Mouse (Mus musculus): ENCODE measurements around the gene Upk3b. TPM values are rescaled to one million over a fixed set of nuclear protein-coding genes. Genes with fewer than 3 reads are reported as not detected.
A peak's percentile ranks its signal among the peaks of the same experiment; 100 is the strongest.
"Not testable (repeated sequence)": the region's sequence is repeated elsewhere in the genome, so short reads cannot be mapped to it uniquely, and the experiment has no call there.

Upk3b gene
- total RNA-seq, 2 experiments from 2014 or later = 7.4 to 14.0 TPM

DNA sequence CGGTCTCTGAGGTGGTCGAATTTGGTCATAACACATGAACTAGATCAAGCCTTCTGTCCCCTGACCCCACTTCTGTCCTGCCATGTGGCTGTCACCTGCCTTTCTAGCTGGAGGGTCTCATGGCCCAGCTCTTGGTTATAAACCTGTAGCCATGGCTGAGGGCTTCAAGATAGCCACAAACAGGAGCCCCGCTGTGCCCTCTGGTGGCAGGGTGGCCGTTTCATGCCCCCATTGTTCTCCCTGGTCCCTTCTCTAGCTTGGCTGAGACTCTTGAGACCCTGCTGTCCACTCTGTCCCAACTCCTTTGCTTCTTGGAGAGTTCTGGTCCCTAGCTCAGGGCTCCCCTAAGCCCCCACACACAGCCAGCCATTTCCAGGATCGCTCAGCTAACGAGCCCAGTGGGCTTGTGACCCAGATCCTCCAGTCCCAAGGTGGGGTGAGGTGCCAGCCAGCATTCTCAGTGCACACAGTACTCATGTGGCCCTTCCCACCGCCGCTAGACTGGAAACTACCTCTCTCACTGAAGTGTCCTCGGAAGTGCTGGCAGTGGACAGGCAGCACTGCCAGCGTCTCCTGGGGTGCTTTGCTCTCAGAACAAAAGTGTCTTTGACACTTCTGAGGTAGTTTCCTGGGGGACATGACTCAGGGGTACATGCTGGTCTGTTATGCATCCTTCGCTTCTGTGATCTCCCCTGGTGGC, 10.5 kb upstream of the Upk3b start:
- DNase-seq (ENCODE audit: low spot score in 2 of 2) = no peak

DNA sequence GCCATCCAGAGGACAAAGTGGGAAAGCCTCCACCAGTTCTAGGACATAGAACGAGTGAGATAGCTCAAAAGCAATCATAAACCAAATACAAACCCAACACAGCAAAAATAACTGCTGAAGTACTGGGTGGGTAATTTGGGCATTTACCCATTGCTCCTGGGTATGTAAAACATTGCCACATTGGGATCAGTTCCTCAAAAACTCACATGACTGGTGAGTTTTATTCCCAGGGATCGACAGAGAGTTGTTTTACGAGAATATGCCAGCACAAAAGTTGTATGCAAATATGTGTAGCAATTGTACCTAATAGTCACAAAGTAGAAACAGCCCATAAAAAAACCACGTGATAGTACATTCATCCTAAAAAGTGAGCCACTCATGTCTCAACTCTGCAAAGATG, 3.4 kb upstream of the Upk3b start:
- DNase-seq (ENCODE audit: low spot score in 2 of 2) = no peak

DNA sequence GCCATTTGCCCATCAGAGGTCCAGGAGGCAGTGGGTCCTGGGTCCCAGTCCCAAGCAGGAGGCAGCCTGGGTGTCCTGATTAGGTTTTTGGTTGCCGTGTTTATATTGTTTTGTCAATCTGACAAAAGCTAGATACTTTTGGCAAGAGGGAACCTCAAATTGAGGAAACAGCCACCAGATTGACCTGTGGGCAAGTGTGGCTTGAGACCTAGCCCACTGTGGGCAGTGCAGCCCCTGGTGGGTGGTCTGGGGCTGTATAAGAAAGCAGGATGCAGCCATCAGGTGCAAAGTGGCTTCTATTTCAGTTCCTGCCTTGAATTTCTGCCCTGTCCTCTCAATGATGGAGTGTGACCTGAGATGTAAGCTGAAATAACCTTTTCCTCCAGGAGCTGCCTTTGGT, 3.0 kb upstream of the Upk3b start:
- DNase-seq (ENCODE audit: low spot score in 2 of 2) = no peak

DNA sequence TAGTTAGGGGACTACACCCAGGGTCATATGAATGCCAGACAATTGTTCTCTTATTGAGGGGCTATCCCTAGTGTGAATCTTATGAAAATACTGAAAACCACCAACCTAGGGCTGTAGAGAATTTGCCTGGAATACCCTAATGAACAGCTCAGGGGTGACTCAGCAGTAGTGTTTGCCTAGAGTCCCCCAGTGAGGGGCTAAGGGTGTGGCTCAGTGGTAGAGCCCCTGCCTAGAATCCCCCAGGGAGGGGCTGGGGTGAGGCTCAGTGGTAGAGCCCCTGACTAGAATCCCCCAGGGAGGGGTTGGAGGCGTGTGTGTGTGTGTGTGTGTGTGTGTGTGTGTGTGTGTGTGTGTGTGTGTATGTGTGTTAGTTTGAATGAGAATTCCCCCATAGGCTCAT, 1.6 kb upstream of the Upk3b start:
- no peak for DNase-seq (ENCODE audit: low spot score in 2 of 2)

DNA sequence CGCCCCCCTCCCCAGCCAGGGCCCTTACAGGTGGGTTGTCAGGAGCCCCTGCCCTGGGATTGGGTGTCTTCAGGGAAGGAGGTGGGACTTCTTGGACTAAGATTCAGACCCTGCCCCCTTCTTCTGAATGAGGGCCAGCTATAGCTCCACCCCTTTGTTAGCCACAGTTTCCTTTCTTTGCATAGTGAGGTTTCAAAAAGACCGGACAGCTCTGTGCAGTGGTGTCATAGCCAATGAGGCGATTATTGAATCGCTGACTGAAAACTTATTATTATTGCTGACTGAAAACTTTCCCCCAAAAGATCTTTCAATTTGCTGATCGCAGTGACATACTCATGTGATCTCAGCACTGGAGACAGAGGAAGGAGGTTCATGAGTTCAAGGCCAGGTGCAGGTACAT, 1.9 kb downstream of the Upk3b start:
- no peak for DNase-seq (ENCODE audit: low spot score in 2 of 2)

DNA sequence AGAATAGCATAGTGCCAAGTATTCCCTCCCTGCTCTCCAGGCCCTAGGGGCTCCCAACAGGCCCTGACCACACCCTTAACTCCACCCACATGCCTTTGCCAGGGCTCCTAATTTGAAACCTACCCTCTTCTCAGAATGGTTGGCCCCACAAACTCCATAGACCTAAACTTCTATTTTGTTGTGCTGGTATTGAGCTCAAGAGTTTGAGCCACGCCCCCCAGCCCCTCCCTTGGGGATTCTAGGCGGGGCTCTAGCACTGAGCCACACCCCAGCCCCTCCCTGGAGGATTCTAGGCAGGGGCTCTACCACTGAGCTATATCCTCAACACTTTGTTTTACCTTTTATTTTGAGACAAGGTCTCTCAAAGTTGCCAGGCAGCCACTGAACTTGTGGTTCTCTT, 3.0 kb downstream of the Upk3b start:
- DNase-seq (ENCODE audit: low spot score in 2 of 2) = no peak

DNA sequence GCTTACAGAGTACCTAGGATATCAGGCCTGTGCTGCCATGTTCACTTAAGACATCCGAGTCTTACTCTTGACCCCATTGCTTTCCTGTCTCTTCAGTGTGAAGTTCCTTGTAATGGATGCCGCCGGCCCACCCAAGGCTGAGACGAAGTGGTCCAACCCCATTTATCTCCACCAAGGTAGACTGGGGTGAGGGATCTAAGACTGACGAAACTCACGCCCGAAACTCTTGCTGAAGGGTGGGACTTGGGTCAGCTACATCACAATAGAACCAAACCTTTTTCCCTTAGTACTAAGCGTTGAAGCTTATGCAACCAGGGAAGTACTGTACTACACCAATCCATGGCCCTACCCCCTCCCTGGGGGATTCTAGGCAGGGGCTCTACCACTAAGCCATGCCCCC, 3.4 kb downstream of the Upk3b start:
- DNase-seq (ENCODE audit: low spot score in 2 of 2) = no peak

DNA sequence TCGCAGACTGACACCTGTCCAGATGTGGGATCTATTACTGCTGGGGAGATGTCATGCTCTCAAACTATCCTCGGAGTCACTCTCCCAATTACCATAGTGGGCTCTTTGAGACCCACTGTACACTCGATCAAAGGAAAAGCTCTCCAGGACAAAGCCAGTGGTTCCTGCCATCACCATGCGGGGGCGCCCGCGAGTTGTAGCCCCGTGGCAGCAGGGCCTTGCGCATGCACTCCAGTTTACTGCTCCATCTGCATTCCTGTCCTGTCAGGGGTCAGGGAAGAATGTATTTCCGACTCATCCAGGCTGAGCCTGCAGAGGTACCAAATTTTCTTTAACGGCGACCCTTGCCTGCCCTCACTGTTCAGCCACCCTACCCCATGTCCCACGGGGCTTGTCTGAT, 6.6 kb downstream of the Upk3b start:
- peak; percentile 18 to 37 for DNase-seq (ENCODE audit: low spot score in 2 of 2)

DNA sequence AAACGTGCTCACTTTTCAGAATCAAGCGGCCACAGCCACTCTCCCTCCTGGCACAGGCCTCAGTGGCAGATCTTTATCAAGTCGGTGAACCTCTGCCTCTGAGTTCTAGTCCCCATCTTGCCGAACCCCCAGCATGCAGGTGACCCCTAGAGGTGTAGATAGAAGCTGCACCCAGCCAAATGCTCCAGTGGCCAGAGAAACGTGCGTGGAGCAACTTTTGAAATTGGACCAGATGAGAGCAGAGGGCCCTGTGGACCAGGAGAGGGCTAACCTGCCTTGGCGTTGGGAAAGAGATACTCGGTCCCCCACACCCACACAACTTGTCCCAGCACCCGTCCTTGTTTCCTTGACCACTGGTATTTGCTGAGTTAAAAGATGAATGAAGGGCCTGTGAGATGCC, 7.1 kb downstream of the Upk3b start:
- DNase-seq (ENCODE audit: low spot score in 2 of 2) = no peak

DNA sequence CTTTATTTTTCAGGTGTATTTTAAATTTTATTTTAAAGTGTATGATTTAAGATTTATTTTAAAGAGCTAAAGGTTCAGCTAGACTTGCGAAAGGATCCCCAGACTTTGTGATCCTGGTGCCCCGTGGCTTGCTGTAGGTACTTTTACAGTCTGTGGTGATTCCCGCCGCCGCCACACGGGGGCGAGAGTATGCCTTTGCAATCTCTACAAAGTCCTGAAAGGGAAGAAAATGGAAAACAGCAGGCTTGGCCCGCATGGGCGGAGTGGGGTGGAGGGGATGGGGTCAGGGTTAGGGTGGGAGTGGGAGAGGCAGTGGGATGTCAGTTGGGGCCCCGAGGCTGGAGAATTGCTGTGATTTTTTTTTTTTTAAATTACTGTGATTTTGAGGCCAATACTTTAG, 7.7 kb downstream of the Upk3b start:
- DNase-seq (ENCODE audit: low spot score in 2 of 2) = peak; percentile 85 to 91

DNA sequence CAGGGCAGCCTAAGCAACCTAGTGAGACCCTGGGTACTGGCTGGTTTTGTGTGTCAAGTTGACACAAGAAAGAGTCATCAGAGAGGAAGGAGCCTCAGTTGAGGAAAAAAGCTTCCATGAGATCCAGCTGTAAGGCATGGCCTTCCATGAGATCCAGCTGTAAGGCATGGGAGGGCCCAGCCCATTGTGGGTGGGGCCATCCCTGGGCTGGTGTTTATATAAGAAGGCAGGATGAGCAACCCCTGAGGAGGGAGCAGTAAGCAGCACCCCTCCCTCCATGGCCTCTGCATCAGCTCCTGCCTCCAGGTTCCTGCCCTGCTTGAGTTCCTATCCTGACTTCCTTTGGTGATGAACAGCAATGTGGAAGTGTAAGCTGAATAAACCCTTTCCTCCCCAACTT, 10.2 kb downstream of the Upk3b start:
- DNase-seq (ENCODE audit: low spot score in 2 of 2) = not testable (repeated sequence)

DNA sequence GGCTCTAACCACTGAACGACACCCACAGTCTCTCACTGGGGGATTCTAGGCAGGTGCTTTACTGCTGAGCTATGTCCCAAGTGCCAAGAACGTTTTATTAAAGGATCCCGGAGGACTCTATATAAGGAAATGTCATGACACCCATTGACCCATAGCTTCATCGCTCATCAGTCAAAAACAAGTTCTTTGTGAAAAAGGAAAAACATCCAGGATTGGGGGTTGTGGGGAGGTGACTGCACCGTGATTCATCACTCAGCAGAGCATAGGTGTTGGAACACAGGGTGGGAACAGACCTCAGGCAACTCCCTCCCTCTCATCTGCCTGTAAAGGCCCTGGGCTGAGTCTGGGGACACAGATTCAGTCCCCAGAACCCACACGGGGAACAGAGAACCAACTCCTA, 11.6 kb downstream of the Upk3b start:
- DNase-seq (ENCODE audit: low spot score in 2 of 2) = peak in 1 of 2 experiments; percentile 16

DNA sequence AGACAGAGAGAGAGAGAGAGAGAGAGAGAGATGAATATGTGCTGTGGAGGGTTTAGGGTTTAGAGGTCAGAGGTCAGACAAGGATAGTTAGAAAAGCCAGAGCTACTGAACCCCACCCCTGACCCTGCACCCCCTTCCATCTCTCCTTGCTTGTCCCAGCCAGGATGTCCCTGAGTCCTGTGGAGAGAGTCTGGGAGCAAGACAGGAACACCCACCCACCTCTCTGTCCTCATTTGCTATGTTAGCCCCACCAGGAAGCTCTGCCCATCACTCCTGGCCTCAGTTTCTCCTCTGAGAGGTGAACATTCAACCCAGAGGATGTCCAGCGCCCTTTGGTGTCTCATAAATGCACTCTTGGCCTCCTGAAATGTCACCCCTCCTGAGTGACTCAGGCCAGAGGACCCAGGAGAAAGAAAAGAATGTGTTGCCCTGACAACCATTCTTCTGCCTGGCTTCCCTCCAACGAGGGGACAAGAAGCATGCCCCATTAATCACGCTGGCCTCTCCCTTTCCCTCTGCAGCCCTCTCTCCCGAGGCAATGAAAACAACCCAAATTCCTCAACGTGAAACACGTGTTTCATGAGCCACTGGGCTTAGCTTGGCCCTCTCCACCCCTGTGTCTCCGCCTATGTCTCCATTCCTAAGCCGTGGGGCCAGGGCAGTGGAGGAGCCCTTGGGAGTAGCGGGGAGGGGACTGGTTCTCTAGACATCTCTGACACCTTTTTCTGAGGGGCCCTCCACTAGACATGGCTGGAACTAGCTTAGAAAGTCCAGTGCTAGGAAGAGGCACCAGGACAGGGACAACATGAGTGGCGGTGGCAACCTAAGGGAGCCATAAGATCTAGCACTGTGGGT, 13.2 kb downstream of the Upk3b start:
- DNase-seq (ENCODE audit: low spot score in 2 of 2) = peak; percentile 40 to 49

DNA sequence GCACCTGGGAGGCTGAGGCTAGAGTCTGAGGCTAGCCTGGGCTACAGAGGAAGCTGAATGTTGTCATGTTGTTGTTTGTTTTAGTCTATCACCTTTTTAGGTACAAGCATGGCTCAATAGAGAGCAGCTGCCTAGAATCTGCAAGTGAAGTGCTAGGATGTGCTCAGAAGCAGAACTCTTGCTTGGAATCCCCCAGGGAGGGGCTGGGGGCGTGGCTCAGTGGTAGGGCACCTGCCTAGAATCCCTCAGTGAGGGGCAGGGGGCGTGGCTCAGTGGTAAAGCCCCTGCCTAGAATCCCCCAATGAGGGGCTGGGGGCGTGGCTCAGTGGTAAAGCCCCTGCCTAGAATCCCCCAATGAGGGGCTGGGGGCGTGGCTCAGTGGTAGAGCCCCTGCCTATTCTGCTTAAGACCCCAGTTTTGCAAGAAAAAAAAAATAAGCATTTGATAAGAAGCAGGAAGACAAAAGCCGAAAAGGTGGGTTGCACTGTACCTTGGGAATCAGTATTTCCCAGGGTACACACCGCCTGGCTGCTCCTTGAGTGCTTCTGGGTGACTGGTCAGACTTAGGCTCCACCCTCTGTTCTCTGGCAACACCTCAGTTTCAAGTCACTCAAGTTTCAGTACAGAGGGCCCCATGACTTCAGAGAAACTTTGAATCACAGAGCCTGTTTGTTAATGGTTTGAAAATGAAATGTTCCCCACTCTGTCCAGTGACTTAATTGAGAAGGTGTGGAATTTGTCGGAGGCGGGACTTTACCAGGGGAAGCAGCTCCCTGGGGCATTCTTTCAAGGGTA, 14.8 kb downstream of the Upk3b start:
- DNase-seq (ENCODE audit: low spot score in 2 of 2) = no peak

DNA sequence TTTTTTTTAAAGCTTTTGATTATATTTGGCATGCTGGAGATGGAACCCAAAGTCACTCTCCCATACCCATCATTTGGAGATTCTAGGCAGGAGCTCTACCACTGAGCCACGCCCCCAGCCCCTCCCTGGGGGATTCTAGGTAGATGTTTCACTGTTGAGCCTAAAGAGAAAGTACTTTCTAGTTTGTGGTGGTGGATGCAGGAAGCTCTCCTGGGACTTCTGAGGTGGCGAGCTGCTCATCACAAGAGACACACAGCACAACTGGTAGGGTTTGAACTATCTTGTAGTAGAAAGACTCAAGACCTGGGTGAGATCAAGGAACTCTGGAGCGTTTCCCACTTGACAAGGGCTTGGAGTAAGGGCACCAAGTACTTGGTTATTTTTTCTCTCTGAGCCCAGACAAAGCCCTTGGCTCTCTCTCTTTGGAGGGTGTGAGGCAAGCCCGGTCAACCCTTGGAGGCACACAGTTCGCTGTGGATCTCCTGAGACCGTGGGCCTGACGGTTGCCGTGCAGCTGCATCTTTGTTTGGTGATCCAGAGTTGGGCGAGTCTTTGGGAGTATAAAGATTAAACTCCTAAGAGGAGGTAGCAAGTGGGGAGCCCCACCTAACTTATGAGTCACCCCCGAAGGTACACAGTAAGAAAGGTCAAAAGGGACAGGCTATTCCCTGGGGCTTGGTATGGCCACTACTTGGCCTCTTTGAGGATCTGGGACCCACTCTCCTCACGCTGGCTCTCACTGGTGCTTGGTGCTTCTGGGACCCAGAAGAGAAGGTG, 16.2 kb downstream of the Upk3b start, which contains the start of gene Upk3bl:
Upk3bl (plus strand) TSS at position 192 of the 777 bp plus-strand sequence.
- DNase-seq (ENCODE audit: low spot score in 2 of 2) = no peak

DNA sequence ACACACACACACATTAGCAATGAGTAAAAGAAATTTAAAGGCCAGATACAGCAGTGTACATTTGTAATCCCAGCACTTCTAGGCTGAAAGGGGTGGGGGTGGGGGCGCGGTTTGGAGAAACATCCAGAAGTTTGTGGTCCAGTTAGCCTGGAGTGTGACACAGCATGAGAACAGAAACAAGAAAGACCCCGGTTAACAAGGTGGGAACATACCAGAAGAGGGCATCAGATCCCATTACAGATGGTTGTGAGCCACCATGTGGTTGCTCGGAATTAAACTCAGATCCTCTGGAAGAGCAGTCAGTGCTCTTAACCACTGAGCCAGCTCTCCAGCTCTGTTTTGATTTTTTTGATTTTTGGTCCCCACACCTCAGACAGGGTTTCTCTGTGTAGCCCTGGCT, 17.8 kb downstream of the Upk3b start:
- no peak for DNase-seq (ENCODE audit: low spot score in 2 of 2)

DNA sequence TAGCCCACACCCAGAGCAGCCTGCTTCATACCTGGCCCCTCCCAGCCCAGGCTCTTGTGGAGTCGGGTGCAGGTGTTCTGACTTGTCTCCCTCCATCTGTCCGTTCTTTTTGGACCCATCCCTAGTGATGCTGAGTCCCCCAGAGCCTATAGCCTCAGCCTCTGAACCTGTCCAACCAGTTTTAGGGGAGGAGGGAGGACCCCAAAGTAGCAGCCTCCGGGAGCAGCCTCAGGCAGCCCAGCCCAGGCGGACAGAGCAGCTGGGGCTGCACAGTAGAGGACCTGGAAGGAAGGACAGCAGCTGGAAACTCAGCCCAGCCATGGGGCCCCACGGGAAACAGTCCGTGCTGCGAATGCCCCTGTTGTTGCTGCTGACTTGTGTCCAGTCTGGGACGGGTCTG, 18.8 kb downstream of the Upk3b start:
- no peak for DNase-seq (ENCODE audit: low spot score in 2 of 2)

DNA sequence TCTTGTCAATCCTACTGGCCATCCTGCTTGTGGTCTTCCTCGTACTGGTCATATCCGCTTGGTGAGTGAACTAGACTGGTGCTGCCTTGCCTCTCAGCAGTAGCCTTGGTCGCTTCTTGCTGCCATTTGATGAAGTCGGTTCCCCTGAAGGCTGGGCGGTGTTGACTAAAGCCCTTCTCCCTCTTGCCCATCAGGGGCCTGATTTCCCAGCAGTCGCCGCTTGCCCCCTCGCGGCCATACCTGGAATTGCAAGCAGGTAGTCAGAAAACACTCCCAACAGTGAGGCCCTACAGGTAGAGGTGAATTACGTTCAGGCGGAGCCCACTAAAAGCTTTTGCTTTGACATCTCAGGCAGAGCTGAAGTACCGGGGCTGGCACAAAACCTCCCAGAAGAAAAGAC, 23.3 kb downstream of the Upk3b start:
- DNase-seq (ENCODE audit: low spot score in 2 of 2) = peak; percentile 85 to 88

DNA sequence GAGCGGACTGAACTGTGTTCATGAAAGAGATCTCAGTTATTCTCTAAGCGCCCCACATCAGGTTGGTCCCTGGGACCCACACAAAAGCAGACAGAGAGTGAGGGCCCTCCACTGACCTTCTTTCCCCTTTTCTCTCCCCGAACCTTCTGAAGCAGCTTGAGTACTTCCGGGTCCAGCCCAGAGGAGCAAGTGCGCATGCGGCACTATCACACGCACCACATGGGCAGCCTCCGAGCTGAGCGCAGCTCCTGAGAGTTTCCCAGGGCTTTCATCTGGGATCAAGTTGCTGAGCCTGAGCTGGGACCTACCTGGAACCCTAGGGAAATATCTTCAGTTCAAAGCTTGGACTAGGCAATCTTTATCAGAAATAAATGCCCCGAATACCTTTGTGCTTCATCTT, 25.6 kb downstream of the Upk3b start:
- no peak for DNase-seq (ENCODE audit: low spot score in 2 of 2)

DNA sequence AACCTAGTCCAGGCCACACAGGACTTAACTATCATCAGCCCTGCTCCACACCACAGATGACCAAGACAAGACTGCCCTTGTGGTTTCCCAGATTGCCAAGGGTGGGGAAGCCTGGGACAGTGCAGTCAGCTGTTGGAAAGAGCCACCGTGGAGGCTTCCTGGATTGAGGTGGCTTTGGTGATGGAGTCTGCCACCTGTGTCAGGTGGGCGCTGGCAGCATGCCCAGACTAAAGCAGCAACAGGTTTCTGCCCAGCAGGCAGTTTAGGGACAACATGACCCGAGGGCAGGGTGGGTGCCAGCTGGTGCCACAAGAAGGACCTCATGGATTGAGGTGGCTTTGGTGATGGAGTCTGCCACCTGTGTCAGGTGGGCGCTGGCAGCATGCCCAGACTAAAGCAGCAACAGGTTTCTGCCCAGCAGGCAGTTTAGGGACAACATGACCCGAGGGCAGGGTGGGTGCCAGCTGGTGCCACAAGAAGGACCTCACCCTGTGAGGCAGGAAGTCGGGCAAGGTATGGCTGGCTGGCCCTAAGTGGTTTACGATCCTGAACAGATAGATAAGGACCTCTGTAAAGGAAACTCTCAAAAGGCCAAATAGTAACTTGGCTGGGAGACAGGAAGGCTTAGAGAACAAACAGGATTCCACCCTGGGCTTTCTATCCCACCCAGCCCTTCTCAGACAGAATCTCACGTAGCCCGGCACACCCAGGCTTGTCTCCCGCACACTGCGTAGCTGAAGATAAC, 28.3 kb downstream of the Upk3b start:
- DNase-seq (ENCODE audit: low spot score in 2 of 2) = not testable (repeated sequence)
